Mouse (Mus musculus) testis, adult 2 months (tissue): ENCODE results near the gene Filip1l.

Experiments used
- CTCF ChIP-seq: fragments of 200-500 bp; IDR thresholded peaks from 2 replicates; pipeline ENCODE4 v1.5.1; 2012; ENCODE audit warnings: low read depth, mild to moderate bottlenecking, inconsistent platforms, low read length, moderate library complexity; ENCODE audit not compliant: control insufficient read depth, insufficient read depth, insufficient replicate concordance
- POLR2A ChIP-seq: fragments of 200-500 bp; IDR thresholded peaks from 2 replicates; pipeline ENCODE4 v1.6.1; 2012; ENCODE audit warnings: low read depth, mild to moderate bottlenecking, inconsistent platforms, low read length, moderate library complexity; ENCODE audit not compliant: control insufficient read depth

- no peak for TF ChIP-seq POLR2A
- TF ChIP-seq CTCF = no peak
Measured at GRCm38 (mm10) chr16:57353932-57354331, 1.0 kb downstream of the Filip1l start.
